Mouse (Mus musculus) liver, embryonic 11.5 days (tissue): ENCODE measurements at regions not wholly inside any gene's neighbourhood (a gene's known extent, or its start where the extent isn't known, plus 50 kb on each side); places are given as distances from the start of the nearest gene placed in this dataset.

Experiments used
- ATAC-seq: fragments of 200-750 bp; cut with Nextera tagmentation; replicated peaks from 2 replicates; pipeline ENCODE4 v1.8.0; 2017; ENCODE audit warnings: moderate number of reproducible peaks, mild to moderate bottlenecking, moderate TSS enrichment, moderate library complexity; ENCODE audit not compliant: low FRiP score
- DNase-seq: peaks from one replicate; pipeline ENCODE4 v3.0.0-alpha.2; 2017; ENCODE audit warnings: low spot score
- H3K27ac ChIP-seq: fragments of 300-500 bp; sonication (generic); 2 replicates; pipeline ENCODE4 v1.5.1; 2014; ENCODE audit warnings: mild to moderate bottlenecking, low read depth, low read length, control low read depth
- H3K27me3 ChIP-seq: fragments of 300-500 bp; sonication (generic); replicated peaks from 2 replicates; pipeline ENCODE4 v1.6.1; 2014; ENCODE audit warnings: low read length, mixed read lengths; ENCODE audit not compliant: control insufficient read depth, insufficient read depth
- H3K36me3 ChIP-seq: fragments of 300-500 bp; sonication (generic); 2 replicates; pipeline ENCODE4 v1.6.1; 2014; ENCODE audit warnings: mild to moderate bottlenecking, low read length, moderate library complexity, mixed read lengths; ENCODE audit not compliant: control insufficient read depth, insufficient read depth
- H3K4me1 ChIP-seq: fragments of 300-500 bp; sonication (generic); replicated peaks from 2 replicates; pipeline ENCODE4 v1.6.1; 2014; ENCODE audit warnings: low read length, mixed read lengths; ENCODE audit not compliant: control insufficient read depth, insufficient read depth
- H3K4me2 ChIP-seq: fragments of 300-500 bp; sonication (generic); 2 replicates; pipeline ENCODE4 v1.6.1; 2014; ENCODE audit warnings: mild to moderate bottlenecking, control low read depth, moderate library complexity
- H3K4me3 ChIP-seq: fragments of 300-500 bp; sonication (generic); 2 replicates; pipeline ENCODE4 v1.5.1; 2014; ENCODE audit warnings: low read depth, low read length, control low read depth
- H3K9ac ChIP-seq: fragments of 300-500 bp; sonication (generic); 2 replicates; pipeline ENCODE4 v1.6.1; 2014; ENCODE audit warnings: low read depth, low read length, control low read depth
- H3K9me3 ChIP-seq: fragments of 300-500 bp; sonication (generic); 2 replicates; pipeline ENCODE4 v1.6.1; 2016; ENCODE audit warnings: low read length, inconsistent platforms, mixed read lengths; ENCODE audit not compliant: control insufficient read depth
- WGBS: fragments of 180-500 bp; shearing (Covaris S2); extraction: QIAGEN DNeasy Blood & Tissue Kit; methylation state at CpG from one replicate; pipeline ENCODE4 v1.1.7; 2014; 5-methylcytosine and 5-hydroxymethylcytosine counted together

GRCm38 (mm10) chr1:4608824-4609223 lies 198.9 kb upstream of the Gm37988 start:
- WGBS, result 70% methylated on average over 2 of the region's 2 CpGs
- no peaks in the 10 kb centered on the region for H3K27me3 ChIP-seq
- ATAC-seq, result no peak
- no peak for DNase-seq
- H3K4me1 ChIP-seq, result no peaks in the 10 kb centered on the region
- no peak overlapping the region for H3K9ac ChIP-seq
- H3K4me2 ChIP-seq, result no peak overlapping the region
- H3K27ac ChIP-seq, result no peak overlapping the region
- H3K9me3 ChIP-seq, result no peaks in the 10 kb centered on the region
- no peaks in the 10 kb centered on the region for H3K36me3 ChIP-seq
- no peak overlapping the region for H3K4me3 ChIP-seq

GRCm38 (mm10) chr1:4613305-4613704 lies 194.4 kb upstream of the Gm37988 start:
- no peak overlapping the region for H3K9ac ChIP-seq
- DNase-seq (no peak), ATAC-seq (no peak; the same call in 1 of the 2 replicates)
- H3K4me3 ChIP-seq, result no peak overlapping the region
- no peaks in the 10 kb centered on the region for H3K9me3 ChIP-seq
- no peak overlapping the region for H3K27ac ChIP-seq
- H3K4me1 ChIP-seq, result no peaks in the 10 kb centered on the region
- H3K27me3 ChIP-seq, result no peaks in the 10 kb centered on the region
- no peak overlapping the region for H3K4me2 ChIP-seq
- no peaks in the 10 kb centered on the region for H3K36me3 ChIP-seq
- 32% methylated on average over 4 of the region's 4 CpGs for WGBS

DNA sequence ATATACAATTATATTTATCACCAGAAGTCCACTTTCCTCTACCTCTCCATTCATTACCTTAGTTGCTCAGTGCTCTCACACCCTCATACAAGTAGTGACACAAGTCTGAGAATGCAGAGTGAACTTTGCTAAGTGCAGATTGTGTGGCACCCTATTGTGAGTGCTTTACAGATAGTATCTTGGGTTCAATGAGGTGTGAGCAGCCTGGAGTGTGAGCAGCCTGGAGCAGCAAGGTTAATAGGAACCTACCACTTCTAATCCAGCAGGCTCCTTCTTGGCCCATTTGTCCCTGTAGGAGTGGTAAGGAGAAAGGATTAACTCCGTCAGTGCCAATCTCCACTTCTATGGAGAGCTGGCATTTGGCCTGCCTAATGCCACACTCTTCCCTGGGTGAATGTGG lies 192.4 kb upstream of the Gm37988 start:
- no peak overlapping the region for H3K4me3 ChIP-seq
- DNase-seq (no peak), ATAC-seq (no peak)
- no peak overlapping the region for H3K27ac ChIP-seq
- H3K27me3 ChIP-seq, result no peaks in the 10 kb centered on the region
- no peaks in the 10 kb centered on the region for H3K9me3 ChIP-seq
- no peaks in the 10 kb centered on the region for H3K36me3 ChIP-seq
- WGBS, result 75% methylated on average over 1 of the region's 1 CpGs
- no peaks in the 10 kb centered on the region for H3K4me1 ChIP-seq
- H3K9ac ChIP-seq, result no peak overlapping the region
- no peak overlapping the region for H3K4me2 ChIP-seq

DNA sequence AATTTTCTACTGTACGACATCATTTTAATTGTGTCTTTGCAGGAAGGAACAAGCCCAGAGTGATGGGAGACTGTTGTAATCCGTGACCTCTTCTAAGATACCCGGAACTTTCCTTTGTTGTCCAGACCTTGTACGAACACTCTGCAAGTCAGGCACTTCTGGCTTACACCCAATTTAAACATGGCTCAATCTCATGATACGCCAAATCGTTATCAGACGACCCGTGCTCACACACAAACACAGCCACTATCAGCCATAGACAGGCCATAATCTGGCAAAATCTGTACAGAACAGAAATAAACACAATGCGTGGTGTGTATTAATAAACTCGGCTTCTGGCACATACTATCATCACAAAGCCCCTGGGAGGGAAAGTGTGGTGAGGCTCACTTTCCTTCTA lies 190.2 kb upstream of the Gm37988 start:
- DNase-seq (no peak), ATAC-seq (no peak; the same call in 1 of the 2 replicates)
- Histone ChIP-seq H3K4me1 (no peaks in the 10 kb centered on the region), H3K4me2 (no peak overlapping the region), H3K4me3 (no peak overlapping the region), H3K27me3 (no peaks in the 10 kb centered on the region), H3K9ac (no peak overlapping the region), H3K9me3 (no peaks in the 10 kb centered on the region), H3K27ac (no peak overlapping the region), H3K36me3 (no peaks in the 10 kb centered on the region)
- 61% methylated on average over 10 of the region's 10 CpGs for WGBS

GRCm38 (mm10) chr1:4622408-4622807 lies 185.3 kb upstream of the Gm37988 start:
- Histone ChIP-seq H3K27me3 (no peaks in the 10 kb centered on the region), H3K9ac (no peak overlapping the region), H3K27ac (no peak overlapping the region), H3K9me3 (no peaks in the 10 kb centered on the region), H3K4me3 (no peak overlapping the region), H3K4me1 (no peaks in the 10 kb centered on the region), H3K4me2 (no peak overlapping the region), H3K36me3 (no peaks in the 10 kb centered on the region)
- no peak for DNase-seq
- WGBS, result 62% methylated on average over 5 of the region's 5 CpGs
- no peak for ATAC-seq

DNA sequence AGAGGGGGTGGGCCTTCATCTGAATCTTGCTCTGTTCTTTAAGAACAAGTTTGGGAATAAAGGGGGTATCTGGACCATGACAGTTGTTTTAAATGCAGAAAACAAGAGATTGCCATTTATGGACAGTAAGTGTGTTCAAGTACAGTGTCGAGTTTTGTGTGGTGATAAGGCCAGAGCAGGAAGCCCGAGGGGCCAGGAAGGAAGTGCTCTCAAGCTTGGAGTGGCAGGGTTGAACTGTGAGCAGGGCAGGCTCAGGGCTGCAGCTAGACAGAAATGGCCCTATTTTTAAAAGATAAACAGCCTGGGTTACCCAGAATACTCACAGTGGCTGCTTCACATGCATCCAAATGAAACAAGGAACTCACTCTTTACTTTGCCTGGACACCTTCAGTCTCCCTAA lies 184.4 kb upstream of the Gm37988 start:
- H3K4me3 ChIP-seq, result no peak overlapping the region
- no peaks in the 10 kb centered on the region for H3K9me3 ChIP-seq
- H3K27me3 ChIP-seq, result no peaks in the 10 kb centered on the region
- DNase-seq (no peak), ATAC-seq (peak; percentile 76)
- H3K4me1 ChIP-seq, result no peaks in the 10 kb centered on the region
- no peak overlapping the region for H3K4me2 ChIP-seq
- H3K9ac ChIP-seq, result no peak overlapping the region
- H3K27ac ChIP-seq, result 0 out of 2 replicates have a peak overlapping the region, but pooled peaks have one; percentile 66
- no peaks in the 10 kb centered on the region for H3K36me3 ChIP-seq
- WGBS, result 21% methylated on average over 2 of the region's 2 CpGs

DNA sequence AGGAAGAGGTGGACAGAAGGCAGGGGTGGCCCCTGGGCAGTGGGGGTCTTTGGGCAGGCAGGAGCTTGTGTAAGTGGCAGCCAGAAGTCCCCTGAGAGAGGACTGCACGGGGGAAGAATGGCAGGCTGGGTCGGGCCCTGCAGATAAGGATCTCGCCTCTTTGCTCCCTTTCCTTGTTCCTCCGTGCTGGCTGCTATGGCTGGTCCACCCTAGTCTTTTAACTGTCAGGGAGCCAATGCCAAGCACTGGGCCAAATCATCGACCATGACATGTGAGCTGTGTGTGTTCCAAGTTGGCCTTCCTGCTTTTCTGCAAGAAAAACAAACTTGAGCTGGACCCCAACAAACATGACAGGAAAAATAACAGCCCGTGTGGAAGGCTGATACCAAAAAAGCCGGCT lies 153.8 kb upstream of the Gm37988 start:
- Histone ChIP-seq H3K9me3 (no peaks in the 10 kb centered on the region), H3K4me3 (no peak overlapping the region), H3K27ac (no peak overlapping the region), H3K9ac (no peak overlapping the region), H3K4me2 (no peak overlapping the region), H3K4me1 (no peaks in the 10 kb centered on the region), H3K27me3 (no peaks in the 10 kb centered on the region), H3K36me3 (no peaks in the 10 kb centered on the region)
- 27% methylated on average over 7 of the region's 7 CpGs for WGBS
- no peak for DNase-seq
- ATAC-seq, result no peak

GRCm38 (mm10) chr1:4655252-4655651 lies 152.4 kb upstream of the Gm37988 start:
- no peak overlapping the region for H3K27ac ChIP-seq
- no peaks in the 10 kb centered on the region for H3K27me3 ChIP-seq
- H3K4me3 ChIP-seq, result no peak overlapping the region
- DNase-seq (no peak), ATAC-seq (no peak)
- no peaks in the 10 kb centered on the region for H3K36me3 ChIP-seq
- H3K4me1 ChIP-seq, result no peaks in the 10 kb centered on the region
- no peak overlapping the region for H3K4me2 ChIP-seq
- H3K9ac ChIP-seq, result no peak overlapping the region
- no peaks in the 10 kb centered on the region for H3K9me3 ChIP-seq

- no peak overlapping the region for H3K4me2 ChIP-seq
- no peak for DNase-seq
- no peaks in the 10 kb centered on the region for H3K36me3 ChIP-seq
- H3K27me3 ChIP-seq, result no peaks in the 10 kb centered on the region
- 47% methylated on average over 5 of the region's 5 CpGs for WGBS
- H3K4me1 ChIP-seq, result no peaks in the 10 kb centered on the region
- ATAC-seq, result no peak
- H3K9ac ChIP-seq, result no peak overlapping the region
- H3K27ac ChIP-seq, result no peak overlapping the region
- H3K9me3 ChIP-seq, result no peaks in the 10 kb centered on the region
- no peak overlapping the region for H3K4me3 ChIP-seq
Observed at GRCm38 (mm10) chr1:4656883-4657282, 150.8 kb upstream of the Gm37988 start.
